Mouse (Mus musculus) layer of hippocampus, adult 9-11 months (tissue): ENCODE measurements around the gene Gm11116.
"Not testable (repeated sequence)": the region's sequence is repeated elsewhere in the genome, so short reads cannot be mapped to it uniquely, and the experiment has no call there.

ENCODE experiments used
- DNase-seq: peaks from one replicate; pipeline ENCODE4 v3.0.0; 2022

Gm11116 gene

GRCm38 (mm10) chr5:88111430-88111829 is at the start of gene Gm11116:
Gene Gm11116, minus strand, starts transcription at chr5:88111530.
- DNase-seq: no peak

- no peak for DNase-seq
Measured at GRCm38 (mm10) chr5:88153999-88154398, 42.7 kb upstream of the Gm11116 start, which contains the start of gene Gm11115. Gene Gm11115, minus strand, starts transcription at chr5:88154099.

GRCm38 (mm10) chr5:88086256-88086655 is 25.1 kb downstream of the Gm11116 start, which contains the start of gene Smr2:
Gene Smr2, plus strand, starts transcription at chr5:88086556.
- not testable (repeated sequence) for DNase-seq
